Mouse (Mus musculus) heart, adult 18-20 months (tissue): ENCODE measurements around the gene Afap1. TPM values are rescaled to one million over a fixed set of nuclear protein-coding genes. Genes with fewer than 3 reads are reported as not detected.

Source experiments
- DNase-seq, 2 experiments: peaks; one replicate each; pipeline ENCODE4 v3.0.0; 2021 to 2022; ENCODE audit warnings: mixed read lengths in 1 of 2
- total RNA-seq, 2 experiments: library from RNA; stranded (reverse); gene quantifications; 2 replicates each; pipeline ENCODE4 v1.2.3; 2021

Gene Afap1
- total RNA-seq, 2 experiments from 2014 or later: 16.9 to 19.2 TPM

DNA sequence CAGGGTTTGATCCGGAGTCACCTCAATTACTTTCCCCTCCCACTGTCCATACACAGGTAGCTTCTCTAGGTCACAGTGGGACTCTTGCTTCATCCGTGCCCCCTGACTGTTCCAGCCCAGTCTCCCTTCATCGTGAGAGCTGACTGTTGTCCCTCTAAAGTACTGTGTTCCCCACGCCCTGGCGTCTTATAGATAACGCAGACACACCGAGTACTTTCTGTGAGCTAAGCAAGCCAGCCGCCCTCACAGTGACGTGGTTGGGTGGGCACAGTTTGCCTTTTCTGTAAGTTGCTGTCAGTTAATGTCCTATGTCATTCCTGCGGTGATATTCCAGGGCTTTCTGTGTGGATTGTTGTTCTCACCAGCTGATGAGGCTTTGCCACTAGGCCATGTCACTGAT lies 39.9 kb downstream of the Afap1 start:
- no peak for DNase-seq

- DNase-seq: no peak
Measured at GRCm38 (mm10) chr5:35935939-35936338, 42.8 kb downstream of the Afap1 start.

DNA sequence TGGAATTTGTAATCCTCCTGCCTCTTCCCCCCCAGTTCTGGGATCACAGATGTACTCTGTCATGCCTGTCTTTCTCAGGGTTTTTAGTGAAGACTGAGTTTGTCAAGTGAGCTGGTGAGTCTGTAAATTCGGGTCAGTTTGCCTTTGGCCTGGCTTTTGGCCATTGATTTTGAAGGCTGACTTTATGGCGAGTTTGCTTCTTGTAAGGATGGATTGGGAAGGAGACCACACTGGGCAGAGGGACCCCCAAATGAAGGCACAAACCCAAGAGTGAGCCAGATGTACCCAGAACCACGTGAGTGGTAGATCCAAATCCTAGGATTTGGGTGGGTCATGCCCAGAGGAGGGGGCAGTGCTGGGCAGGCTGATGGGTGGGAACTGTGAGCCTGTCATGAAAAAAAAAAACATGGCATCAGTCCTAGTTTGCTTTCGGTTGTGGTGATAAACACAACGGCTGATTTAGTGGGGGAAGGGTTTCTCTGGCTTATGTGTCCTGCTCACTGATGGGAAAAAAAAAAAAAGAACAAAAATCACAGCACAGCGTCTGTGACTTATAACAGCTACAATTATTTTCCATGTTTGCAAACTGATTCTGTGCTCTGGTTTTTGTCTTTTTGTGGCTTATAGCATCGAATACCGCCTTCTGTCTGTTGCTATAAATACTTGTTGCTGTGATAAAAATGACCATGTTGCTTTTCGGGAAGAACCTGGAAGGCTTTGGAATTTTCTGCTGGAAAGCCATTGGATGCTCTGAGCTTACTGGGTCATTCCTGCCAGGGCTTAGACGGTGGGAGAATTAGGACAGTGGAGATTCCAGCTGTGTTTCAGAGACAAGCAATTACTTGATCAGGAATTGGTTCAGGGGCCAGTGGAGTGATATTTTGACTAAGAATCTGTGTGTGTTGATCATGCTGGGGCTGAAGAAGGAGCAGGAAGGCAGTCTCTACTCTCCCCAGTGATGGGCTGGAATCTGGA lies 45.4 kb downstream of the Afap1 start:
- DNase-seq: peak; percentile 45 to 52

- no peak for DNase-seq
Measured at GRCm38 (mm10) chr5:35939958-35940357, 46.8 kb downstream of the Afap1 start.

GRCm38 (mm10) chr5:35943541-35943940 lies 50.4 kb downstream of the Afap1 start:
- peak; percentile 59 to 82 for DNase-seq

- DNase-seq: no peak
Measured at GRCm38 (mm10) chr5:35946841-35947240, 53.7 kb downstream of the Afap1 start.

- DNase-seq: no peak
Measured at GRCm38 (mm10) chr5:35947427-35947826, 54.3 kb downstream of the Afap1 start.

GRCm38 (mm10) chr5:35948225-35948975 lies 55.3 kb downstream of the Afap1 start:
- peak in 1 of 2 experiments; percentile 55 for DNase-seq

DNA sequence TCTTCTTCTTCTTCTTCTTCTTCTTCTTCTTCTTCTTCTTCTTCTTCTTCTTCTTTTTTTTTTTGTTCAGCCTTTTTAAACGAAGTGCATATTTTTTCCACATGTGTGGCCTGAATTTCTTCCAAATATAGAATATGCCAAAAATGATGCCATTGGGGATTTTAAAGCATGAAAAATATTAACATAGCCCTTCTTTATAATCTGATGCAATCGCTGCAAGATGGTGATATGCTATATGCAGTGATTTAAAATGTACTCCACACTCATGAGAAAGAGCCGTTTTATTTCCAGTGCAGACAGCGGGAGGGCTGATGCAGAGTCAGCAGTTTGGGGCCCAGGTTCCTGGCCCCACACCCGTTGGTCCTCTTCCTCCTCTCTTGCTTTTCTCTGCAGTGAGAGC lies 55.9 kb downstream of the Afap1 start:
- no peak for DNase-seq

DNA sequence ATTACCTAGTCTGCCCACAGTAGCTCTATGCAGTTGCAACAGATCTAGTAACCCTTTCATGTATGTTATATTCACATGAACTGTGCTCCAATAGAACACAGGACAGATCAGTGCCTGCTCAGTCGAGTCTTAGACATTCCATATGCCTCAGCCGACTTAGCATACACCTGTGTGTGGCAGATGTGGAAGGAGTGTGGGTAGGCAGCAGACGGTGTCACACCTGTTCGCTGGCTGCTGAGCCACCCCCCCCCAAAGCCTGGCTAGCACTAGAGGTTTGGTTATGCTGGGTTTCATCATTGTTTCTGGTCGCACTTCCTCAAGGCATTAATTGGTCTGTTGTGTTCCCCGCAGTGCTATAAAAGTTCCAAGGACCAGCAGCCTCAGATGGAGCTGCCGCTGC lies 57.4 kb downstream of the Afap1 start:
- no peak for DNase-seq

DNA sequence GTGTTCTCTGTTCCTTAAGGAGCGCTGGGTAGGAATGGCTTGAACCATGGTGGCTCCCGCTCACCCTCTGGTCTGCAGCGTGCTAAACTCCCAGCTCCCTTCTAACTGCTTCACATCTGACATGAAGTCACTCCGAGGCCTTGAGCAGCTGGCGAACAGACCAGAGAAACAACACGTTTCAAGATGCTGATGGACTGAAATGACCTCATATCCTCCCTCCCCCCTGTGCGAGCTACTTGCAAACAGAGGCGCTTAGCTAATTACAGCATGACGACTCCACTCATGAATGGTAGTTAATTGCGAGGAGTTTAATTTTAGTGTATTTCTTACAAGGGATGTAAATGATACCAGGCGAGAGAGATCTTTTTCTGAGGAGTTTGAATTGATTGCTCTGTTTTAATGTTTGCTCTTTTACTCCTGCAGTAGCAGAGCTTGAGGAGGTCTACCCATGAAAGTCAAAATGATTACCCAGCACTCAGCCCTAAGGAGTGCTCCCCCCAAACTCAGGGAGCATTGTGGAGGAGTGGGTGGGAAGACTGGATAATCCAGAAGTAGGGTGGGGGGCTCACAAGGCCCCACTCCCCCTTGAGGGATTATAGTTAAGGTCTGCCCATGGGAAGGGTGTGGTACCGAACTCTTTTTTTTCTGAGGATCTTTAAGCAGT lies 61.1 kb downstream of the Afap1 start:
- peak; percentile 59 to 62 for DNase-seq

- DNase-seq: no peak
Measured at GRCm38 (mm10) chr5:35956268-35956667, 63.1 kb downstream of the Afap1 start.

DNA sequence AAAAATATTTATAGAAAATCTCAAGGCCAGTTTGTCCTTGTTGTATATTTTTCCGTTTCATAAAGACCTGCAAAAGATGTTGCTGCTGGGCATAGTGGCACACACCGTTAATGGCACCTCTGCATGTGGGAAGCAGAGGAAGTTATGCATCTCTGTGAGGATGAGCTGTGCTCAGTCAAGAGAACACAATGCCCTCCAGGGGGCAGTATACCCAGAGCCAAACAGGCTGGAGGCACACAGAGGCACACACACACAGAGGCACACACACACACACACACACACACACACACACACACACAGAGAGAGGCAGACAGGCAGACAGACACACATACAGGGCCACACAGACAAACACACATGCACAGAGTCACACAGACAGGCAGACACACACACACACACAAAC lies 65.6 kb downstream of the Afap1 start:
- no peak for DNase-seq

GRCm38 (mm10) chr5:35960168-35960567 lies 67.0 kb downstream of the Afap1 start:
- no peak for DNase-seq

DNA sequence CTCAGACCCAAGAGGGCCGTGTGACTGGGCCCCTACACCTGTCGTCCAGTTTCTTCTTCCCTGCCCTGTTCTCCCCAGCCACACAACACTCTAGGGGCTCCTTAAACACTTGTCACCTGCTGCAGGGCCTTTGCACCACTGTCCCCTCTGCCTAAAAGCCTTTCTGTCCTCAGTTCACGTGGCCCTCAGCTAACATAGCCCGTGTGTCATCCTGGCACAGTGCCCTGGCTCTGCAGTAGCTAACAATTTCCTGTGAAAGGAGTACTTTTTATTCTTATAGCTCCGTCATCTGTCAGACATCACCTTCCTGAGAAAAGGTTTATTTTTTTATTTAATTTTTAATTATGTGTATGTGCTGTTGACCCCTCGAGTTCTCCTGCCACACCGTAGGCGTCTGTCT lies 68.2 kb downstream of the Afap1 start:
- DNase-seq: no peak

DNA sequence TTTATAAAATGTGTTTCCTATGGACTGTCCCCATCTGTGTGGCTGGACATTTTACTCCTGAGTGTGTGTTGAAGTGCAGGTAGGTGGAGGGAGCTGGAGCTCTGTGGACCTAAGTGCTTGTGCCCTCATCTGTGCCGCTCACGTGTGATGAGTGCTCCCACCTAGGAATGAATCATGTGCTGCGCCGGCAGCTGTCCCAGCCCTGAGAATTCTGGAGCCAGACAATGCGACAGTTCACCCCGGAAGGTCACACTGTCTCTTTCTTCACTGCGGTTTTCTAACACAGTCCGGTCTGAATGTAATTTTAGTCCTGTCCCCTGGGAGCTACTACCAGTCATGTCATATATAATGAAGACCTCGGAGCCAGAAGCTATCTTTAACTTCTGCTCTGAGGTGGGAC lies 70.5 kb downstream of the Afap1 start:
- peak; percentile 72 to 74 for DNase-seq

DNA sequence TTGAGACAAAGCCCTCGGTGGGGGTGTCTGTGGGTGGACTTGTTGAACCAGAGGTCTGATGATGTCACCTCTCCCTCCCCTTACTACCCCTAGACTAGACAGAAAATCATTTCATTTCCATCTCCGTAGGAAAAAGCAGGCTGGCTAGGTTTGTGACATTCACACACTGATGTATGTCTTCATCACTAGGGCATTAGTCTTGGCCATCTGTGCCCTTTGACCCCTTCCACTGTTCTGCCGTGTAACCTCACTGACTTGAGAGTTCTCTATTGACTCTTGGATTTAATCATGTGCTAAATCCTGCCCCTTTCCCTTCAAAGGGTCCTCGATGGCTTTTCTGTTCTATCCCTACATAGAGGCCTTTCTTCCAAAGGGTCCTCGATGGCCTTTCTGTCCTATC lies 71.9 kb downstream of the Afap1 start:
- no peak for DNase-seq

DNA sequence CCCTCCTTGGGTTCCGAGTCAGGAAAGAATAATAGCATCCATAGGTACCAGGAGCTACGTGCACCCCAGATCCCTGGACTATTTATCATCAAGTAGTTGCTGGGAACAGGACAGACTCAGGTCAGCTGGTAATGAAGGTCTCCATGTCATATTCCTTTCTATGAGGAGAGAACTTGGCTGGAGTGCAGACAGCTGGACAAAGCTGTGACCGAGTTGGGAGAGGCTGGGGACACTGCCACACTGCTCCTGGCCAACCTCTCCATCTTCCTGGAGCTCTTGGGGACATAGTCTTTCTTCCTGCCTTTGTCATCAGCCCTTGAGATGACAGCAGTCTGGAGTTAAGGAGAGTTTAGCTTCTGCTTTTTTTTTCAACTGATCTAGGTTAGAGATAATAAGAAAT lies 76.7 kb downstream of the Afap1 start:
- DNase-seq: peak in 1 of 2 experiments; percentile 40

DNA sequence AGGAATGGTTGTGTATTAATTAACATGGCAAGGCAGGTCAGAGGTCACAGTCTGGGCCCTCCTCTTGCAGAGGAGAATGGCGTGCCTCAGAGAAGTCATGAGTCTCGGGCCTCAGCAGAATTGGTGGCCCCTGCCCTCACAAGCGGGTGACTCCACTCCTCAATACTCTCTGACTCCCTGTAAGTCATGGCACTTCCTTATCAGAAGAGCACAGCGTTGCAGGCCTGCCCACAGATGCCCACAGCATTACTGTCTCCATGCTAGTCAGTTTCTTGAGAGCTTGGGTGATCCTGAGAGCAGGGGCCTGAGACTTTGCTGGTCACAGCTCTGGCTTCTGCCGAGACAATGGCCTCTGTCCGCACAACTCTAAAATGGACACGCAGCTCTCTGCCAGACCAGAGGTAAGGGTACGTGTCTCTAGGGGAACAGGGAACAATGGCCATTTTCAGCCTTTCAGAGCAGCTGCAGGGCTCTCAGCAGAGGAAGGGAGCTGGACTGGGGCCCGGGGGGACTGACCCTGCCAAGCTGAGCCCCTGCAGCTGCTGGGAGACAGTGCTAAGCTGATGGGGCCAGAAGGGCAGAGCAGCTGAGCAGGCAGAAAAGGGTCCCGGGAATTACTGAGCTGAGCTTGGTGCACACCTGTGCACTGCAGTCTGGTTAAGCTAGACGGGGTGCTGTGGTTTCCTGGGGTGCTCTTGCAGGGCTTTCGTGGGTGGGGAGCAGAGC lies 77.4 kb downstream of the Afap1 start:
- DNase-seq: peak in 1 of 2 experiments; percentile 47

DNA sequence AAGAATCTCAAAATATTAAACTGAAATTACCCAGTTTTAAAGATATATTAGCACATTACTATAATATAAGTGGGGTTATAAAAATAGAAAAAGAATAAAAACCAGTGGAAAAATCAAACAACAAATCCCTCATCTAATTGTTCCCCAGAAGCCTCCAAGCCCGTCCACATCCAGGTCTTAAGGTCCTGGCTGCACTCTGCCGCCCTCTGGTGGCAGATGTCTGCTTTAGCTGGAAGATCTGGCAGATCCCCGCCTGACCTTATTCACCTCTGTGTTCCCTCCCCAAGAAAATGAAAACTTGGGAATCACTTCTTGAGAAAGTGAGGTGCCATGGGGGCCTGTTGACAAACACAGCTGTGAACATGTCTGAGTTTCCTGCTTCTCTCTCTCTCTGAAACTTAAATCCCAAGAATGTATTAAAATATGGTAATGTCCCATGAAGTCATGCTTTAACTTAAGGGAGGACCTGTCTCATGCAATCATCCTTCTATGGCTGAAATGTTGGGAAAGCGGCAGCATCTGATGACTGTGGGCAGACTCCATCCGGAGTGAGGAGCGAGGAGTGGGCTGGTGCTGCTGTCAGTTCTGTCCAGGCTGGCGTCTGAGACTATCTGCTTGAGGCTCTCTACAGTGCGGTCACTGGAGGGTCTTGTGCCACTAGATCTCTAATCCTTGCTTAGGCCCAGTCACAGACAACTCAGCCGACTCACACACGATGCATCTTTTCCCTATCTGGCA lies 78.9 kb downstream of the Afap1 start:
- peak; percentile 74 to 88 for DNase-seq

- no peak for DNase-seq
Measured at GRCm38 (mm10) chr5:35972739-35973138, 79.6 kb downstream of the Afap1 start.
